Mouse (Mus musculus): Measurements from ENCODE around the gene Cep162.

The Cep162 gene
- long read RNA-seq, experiment 1, partial matches to known transcripts: 3 of 7 reads
- long read RNA-seq, experiment 1, other reads (novel, unspliced or antisense): 3 of 7 reads
- long read RNA-seq, experiment 2, partial matches to known transcripts: 7 of 8 reads
- long read RNA-seq, experiment 2, other reads (novel, unspliced or antisense): 1 of 8 reads

DNA sequence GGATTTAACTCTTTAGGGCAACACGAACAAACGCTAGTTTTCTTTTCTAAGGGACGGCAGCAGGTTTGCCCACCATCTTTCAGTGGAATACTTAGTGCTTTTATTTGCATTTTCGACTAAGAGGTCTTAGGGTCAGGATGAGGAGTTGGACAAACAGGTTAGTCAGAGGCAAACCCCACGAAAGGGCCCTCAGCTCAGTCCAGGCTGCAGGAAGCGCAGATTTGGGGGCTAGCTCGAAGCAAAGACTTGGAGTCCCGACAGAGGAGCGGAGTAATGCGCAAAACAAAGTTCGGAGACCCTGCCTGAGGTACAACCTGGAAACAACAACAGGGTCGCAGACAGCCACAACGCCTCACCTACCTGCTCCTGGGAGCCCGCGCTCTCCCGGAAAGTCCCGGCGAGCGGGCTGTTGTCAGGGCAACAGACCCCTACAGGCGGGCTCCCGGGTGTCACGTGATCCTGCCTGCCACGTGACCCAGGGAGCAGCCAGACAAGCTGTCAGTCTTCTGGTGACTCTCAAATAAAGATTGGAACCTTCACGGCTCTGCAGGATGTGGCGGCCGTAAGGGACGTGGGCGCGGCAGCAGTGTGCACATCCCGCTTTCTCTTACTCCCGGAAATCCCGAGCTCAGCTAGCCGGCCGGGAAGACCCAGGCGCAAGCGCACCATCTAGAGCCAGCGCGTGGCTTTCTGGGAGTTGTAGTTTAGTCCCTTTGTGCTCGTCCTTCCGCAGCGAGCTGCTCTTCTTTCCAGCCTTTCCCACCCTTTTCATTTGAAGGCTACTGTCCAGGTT, at the start of gene Cep162:
Gene Cep162 (minus strand): TSS at position 634 of the 793 bp plus-strand sequence.
- intact Hi-C loops (cut with DNase I): no loop called here

- intact Hi-C loops (cut with DNase I): no loop called here
Measured at GRCm38 (mm10) chr9:87303196-87303595, 47.9 kb upstream of the Cep162 start.

GRCm38 (mm10) chr9:87298900-87299299, 43.6 kb upstream of the Cep162 start:
- intact Hi-C loops (cut with DNase I): no loop called here

DNA sequence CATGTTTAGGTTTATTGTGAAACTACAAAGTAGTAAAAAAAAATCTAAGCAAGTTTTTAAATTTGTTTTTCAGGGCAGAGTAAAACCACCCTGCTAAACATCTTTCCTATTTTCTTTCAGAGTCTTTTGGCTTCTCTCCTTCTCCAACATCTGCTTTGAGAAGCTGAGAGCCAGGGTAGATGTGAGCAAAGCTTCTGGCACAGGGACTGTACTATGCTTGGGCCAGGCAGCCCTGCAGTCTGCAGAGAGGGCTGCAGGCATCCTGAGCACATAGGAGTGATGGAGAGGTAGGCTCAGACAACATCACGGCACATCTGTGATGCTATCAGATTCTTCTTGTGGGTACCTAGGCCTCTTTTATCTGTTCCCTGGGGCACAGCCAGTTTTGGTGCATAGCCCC, 42.2 kb upstream of the Cep162 start:
- intact Hi-C loops (cut with DNase I): no loop called here

DNA sequence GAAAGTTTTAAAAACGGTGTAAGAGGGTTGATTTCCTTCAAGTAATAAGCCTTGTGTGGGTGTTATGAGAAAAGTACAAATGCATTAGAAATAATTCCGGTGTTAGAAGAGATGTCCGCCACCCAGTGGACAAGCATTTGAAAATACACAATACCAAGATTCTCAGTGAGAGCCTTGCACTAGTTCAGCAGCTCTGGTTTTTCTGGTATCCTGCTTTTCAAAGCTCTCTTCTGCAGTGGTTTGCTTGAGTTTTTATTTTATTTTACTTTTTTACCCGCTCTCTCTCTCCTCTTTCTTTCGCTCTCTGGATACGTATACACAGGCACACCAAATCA, 327 bp upstream of the Cep162 start:
- intact Hi-C loops (cut with DNase I): no loop called here

DNA sequence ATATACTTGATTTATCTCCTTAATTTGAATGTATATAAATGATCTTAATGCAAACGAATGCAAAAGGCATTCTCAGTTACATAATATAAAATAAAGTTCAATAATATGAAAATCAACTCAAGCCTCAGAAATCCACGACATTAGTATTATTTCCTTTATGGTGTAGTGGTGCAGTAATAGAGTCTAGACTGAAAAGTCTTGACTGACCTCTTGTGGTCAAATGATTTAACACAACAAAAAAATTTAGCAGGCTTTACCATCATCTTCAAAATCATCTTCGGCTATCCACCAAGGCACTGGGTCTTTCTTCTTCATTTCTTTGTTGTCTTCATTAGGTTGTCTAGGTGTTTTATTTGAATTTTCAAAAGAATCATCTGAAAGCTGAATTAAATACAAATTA, 7.2 kb downstream of the Cep162 start:
- intact Hi-C loops (cut with DNase I): loop anchor here (5.0 kb wide), 2 partner anchors 151 to 221 kb away; no protein-coding TSS in a partner anchor

DNA sequence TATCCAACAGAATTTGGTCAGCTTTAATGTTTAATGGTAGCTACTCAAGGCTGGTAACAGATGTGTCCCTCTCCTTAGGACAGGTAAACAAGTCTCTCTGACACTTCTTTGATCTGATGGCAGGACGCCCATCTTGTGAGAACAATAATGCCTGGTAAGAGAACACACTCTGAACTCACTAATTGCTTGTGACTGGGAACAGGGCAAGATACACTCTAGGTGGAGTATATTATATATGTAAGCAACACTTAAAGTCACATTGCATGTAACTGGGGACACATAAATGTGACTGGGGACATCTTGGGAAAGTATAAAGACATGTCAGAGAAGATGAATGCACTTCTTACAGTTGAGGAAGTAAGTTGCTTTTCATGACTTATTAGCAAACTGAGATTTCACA, 7.7 kb downstream of the Cep162 start:
- intact Hi-C loops (cut with DNase I): loop anchor here (5.0 kb wide), 2 partner anchors 150 to 220 kb away; no protein-coding TSS in a partner anchor

- intact Hi-C loops (cut with DNase I): no loop called here
Measured at GRCm38 (mm10) chr9:87213204-87213603, 42.1 kb downstream of the Cep162 start.

DNA sequence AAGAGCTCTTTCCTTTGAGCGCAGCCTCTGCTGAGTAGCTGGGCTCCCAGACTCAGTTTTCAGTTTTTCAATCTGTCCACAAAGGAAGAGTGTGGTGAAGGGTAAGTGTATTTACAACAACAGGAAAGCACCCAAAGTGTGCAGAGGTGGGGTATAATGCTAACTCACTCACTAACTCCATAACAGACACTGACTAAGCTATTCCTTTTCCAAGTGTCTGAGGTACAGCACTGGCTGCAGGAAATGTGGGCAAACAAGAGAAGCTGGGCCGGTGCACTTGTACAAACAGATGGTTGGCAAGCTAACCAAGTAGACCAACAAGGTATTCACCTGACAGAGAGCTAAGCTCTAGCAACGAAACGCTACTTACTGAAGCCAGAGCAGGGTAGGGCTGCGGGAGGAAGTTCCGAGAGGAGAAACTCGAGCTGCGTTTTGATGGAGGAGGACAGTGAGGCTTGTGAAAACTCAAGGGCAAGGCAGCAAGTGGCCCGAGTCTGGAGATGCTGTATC, 44.5 kb downstream of the Cep162 start:
- intact Hi-C loops (cut with DNase I): no loop called here

DNA sequence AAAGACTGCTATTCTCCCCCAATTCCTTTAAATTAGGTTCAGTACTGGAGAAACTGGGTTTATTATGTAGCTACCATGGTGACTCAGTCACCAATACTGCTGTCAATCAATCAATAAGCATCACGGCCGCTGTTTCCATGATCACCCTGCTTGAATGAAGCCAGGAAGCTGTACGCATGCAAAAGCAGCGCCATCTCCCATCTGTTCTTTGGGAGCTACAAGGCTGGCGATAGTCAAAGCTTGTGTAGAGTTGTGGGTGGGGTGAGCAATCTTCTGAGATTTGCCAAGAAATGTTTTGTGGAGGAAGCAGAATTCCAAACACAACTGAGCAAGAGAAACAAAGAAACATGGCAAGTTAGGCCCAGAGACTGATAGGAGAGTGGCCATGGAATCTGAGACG, 52.9 kb downstream of the Cep162 start:
- intact Hi-C loops (cut with DNase I): no loop called here

DNA sequence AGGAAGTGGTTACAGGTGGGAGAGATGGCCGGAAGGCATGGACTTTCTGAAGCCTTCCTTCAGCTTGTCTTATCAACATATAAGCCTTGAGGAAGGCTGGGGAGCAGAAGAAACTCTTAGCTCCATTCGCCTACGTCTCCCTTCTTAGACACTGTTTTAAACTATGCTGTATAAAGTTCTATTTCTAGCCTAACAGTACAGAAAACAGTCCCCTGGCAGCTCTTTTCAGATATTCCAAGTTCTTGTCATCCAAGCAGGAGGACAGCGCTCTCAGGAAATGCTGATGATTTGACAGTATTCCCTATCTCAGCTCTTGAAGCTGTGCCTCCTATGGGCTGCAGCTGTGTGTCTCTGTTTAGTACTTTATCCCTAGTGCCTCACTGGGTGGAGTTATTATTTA, 54.4 kb downstream of the Cep162 start:
- intact Hi-C loops (cut with DNase I): no loop called here

DNA sequence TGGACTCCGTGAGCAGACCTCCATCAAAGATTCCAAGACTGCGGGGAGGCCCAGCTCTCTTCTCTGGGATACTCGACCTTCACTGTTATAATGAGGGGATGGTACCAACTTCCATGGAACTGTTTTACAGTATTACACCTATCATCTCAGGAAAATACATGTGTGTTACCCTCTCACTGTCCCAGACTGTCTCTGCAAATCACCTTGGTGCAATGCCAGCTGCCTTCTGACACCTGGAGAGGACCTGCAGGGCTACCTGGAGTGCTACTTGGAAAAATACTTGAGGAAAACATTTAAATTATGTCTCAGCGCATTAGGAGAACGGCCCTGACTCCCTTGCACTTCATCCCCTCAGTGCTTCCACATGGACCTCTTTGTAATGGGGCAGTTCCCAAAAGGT, 54.9 kb downstream of the Cep162 start:
- intact Hi-C loops (cut with DNase I): no loop called here

GRCm38 (mm10) chr9:87198036-87198435, 57.3 kb downstream of the Cep162 start:
- intact Hi-C loops (cut with DNase I): no loop called here

DNA sequence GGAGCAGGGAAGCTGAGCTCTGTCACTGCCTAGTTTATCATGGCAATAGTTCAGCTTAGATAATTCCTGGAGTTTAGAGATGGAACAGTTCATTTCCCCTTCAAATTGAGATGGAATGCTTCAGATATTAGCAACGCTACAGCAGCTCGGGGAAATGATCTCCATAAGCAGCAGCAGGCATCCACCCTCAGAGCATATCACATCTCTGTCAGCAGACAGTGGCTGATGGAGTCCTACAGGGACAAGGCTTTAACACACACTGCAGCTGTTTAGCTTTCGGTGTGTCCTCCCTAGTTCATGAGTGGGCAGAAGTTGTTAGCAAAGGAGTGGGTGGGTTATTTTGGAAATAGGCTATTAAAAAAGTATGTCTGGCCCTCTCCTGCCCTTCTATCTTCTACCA, 58.1 kb downstream of the Cep162 start:
- intact Hi-C loops (cut with DNase I): no loop called here

DNA sequence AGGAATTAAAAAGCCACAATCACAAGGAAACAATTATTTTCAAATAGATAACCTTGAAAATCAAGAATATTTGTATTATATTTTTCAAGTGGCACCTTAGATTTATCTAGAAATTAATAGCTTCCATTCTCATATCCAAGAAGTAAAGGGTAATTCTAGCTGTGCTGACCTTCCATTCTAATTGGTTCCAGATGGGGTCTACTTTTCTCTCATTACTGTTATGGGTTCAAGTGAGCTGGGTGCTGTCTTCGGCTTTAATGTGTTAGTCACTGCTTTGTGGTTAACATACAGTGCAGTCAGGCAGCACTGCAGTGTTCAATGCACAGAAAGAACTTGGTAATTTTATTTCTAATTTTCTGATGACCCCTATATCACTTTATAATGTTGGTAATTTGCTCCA, 61.6 kb downstream of the Cep162 start:
- intact Hi-C loops (cut with DNase I): loop anchor here (5.0 kb wide), 1 partner anchor 46 kb away; no protein-coding TSS in a partner anchor

DNA sequence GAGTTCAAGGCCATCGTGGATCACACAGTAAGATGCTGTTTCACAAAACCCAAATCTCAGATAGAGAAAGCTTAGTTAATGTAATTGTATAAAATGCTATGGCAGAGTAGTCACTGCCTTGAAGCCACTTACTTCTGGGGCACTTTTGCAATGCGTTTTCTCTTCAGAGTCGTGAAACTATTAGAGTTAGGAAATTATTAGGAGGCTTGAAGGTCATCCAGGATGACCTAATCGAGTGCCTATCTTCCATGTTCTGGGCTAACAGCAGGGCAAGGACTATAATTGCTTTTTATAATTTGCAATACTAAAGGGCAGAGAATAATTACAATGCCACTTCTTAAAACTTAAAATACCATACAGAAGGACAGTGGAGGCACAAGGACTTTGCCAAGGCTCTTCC, 68.0 kb downstream of the Cep162 start:
- intact Hi-C loops (cut with DNase I): no loop called here

DNA sequence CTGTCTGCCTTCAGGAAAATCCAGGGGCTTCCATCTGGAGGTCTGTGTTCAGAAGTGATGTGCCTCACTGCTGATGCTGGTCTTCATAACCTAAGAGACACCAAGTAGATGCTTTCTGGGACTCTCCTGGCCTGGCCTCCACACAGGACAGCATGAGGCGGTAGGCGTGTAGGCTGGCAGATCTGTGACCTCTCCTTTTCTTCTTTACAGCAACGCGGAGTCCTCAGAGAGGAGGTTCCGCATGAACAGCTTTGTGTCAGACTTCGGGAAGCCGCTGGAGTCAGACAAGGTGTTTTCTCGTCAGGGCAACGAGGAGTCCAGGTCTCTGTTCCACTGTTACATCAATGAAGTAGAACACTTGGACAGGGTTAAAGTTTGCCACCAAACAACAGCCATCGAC, 73.1 kb downstream of the Cep162 start:
- intact Hi-C loops (cut with DNase I): no loop called here

DNA sequence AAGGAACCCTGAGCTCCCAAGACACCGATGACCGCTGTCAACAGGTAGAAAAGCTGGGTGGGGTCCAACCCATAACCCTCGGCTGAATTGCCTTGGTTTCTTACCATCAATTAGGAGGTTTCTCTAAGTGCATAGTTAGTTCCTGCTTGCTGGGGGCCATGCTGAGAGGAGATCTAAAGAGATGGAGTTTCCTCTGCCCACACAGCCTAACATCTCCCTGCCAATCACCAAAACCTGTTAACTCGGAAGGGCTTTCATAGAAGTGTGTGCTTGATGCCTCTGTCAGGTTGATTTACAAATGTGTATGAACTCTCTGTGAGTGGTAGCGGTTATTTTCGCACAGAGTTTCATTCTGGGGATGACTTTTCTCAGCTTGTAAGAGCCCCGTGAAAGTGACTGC, 76.8 kb downstream of the Cep162 start:
- intact Hi-C loops (cut with DNase I): no loop called here

GRCm38 (mm10) chr9:87171517-87171916, 83.8 kb downstream of the Cep162 start:
- intact Hi-C loops (cut with DNase I): no loop called here

GRCm38 (mm10) chr9:87170891-87171290, 84.4 kb downstream of the Cep162 start:
- intact Hi-C loops (cut with DNase I): no loop called here

GRCm38 (mm10) chr9:87169144-87169543, 86.2 kb downstream of the Cep162 start:
- intact Hi-C loops (cut with DNase I): no loop called here

DNA sequence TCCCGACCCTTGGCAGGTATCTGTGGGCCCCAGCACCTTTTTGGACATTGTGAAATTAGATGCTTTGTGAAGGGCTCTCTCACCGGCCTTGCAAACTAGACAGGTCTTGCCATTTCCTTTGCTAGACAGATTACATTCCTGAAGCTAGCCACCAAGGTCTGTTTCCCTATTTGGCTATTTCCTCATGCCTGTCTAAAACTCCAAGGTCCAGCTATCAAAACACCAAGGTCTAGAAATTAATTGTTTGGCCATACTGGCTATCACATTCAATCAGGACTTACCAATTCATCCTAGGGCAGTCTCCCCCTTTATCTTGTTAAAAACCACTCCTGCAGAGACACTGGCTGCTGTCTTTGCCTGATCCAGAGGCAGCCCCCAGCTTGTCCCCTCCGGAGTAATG, 87.3 kb downstream of the Cep162 start:
- intact Hi-C loops (cut with DNase I): no loop called here

All from adrenal gland (tissue).